Mouse (Mus musculus): ENCODE data around the gene Rras.
A peak's percentile ranks its signal among the peaks of the same experiment; 100 is the strongest.
"Not testable (repeated sequence)": the region's sequence is repeated elsewhere in the genome, so short reads cannot be mapped to it uniquely, and the experiment has no call there.

Gene Rras

GRCm38 (mm10) chr7:44999753-45000152 is 18.0 kb upstream of the Rras start:
- DNase-seq (ENCODE audit: low spot score) = no peak

- no peak for DNase-seq (ENCODE audit: low spot score)
These were observed 17.1 kb upstream of the Rras start for GRCm38 (mm10) chr7:45000539-45001114.

- no peak for DNase-seq (ENCODE audit: low spot score)
These were observed 15.3 kb upstream of the Rras start for GRCm38 (mm10) chr7:45002440-45002839.

- no peak for DNase-seq (ENCODE audit: low spot score)
These were observed 13.2 kb upstream of the Rras start for GRCm38 (mm10) chr7:45004546-45004945.

- DNase-seq (ENCODE audit: low spot score) = no peak
These were observed 12.3 kb upstream of the Rras start for GRCm38 (mm10) chr7:45005321-45005992.

GRCm38 (mm10) chr7:45006503-45006902 is 11.3 kb upstream of the Rras start:
- no peak for DNase-seq (ENCODE audit: low spot score)

- DNase-seq (ENCODE audit: low spot score) = no peak
These were observed 10.6 kb upstream of the Rras start for GRCm38 (mm10) chr7:45007141-45007540.

- no peak for DNase-seq (ENCODE audit: low spot score)
These were observed 9.9 kb upstream of the Rras start for GRCm38 (mm10) chr7:45007846-45008245.

GRCm38 (mm10) chr7:45008411-45008810 is 9.3 kb upstream of the Rras start:
- no peak for DNase-seq (ENCODE audit: low spot score)

- no peak for DNase-seq (ENCODE audit: low spot score)
These were observed 5.8 kb upstream of the Rras start for GRCm38 (mm10) chr7:45012011-45012410.

GRCm38 (mm10) chr7:45012824-45013223 is 4.9 kb upstream of the Rras start:
- DNase-seq (ENCODE audit: low spot score) = no peak

- DNase-seq (ENCODE audit: low spot score) = no peak
These were observed 4.2 kb upstream of the Rras start for GRCm38 (mm10) chr7:45013366-45014095.

GRCm38 (mm10) chr7:45014096-45014451 is 3.7 kb upstream of the Rras start:
- no peak for DNase-seq (ENCODE audit: low spot score)

- DNase-seq (ENCODE audit: low spot score) = no peak
These were observed 2.3 kb upstream of the Rras start for GRCm38 (mm10) chr7:45015344-45015956.

- peak; percentile 100 for DNase-seq (ENCODE audit: low spot score)
These were observed 1.7 kb upstream of the Rras start, which contains the start of gene Scaf1 for GRCm38 (mm10) chr7:45015957-45016612. TSS of gene Scaf1 (minus strand) at chr7:45016363.

GRCm38 (mm10) chr7:45016761-45017160 is 1.0 kb upstream of the Rras start:
- DNase-seq (ENCODE audit: low spot score) = no peak

- DNase-seq (ENCODE audit: low spot score) = peak; percentile 67
These were observed 1.3 kb downstream of the Rras start for GRCm38 (mm10) chr7:45019031-45019571.

- DNase-seq (ENCODE audit: low spot score) = no peak
These were observed 2.5 kb downstream of the Rras start for GRCm38 (mm10) chr7:45020225-45020624.

GRCm38 (mm10) chr7:45023711-45024110 is 6.0 kb downstream of the Rras start:
- not testable (repeated sequence) for DNase-seq (ENCODE audit: low spot score)

GRCm38 (mm10) chr7:45024281-45025248 is 6.8 kb downstream of the Rras start:
- no peak for DNase-seq (ENCODE audit: low spot score)

Measured in ovary, adult 18-20 months (tissue).